In the genomic region with DNA sequence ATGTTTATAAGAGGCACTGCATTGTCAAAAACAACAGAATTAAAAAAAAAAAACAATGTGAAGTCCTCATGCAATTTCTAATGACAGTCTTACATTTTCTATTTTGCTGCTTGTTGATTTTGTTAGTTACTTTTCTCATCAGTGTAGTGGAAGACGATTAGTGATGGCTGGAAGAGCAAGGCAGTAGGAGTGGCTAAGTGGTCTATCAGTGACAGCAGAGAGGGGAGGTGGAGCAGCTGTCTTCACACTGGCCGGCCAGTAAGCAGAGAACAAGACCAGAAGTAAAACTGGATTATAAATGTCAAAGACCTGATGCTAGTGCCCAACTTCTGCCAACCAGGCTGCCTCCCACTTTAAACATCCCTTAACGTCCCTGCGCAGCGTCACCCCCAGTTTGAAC, we compare ENCODE assay signal across 30 mouse cellular contexts.
A peak's percentile ranks its signal among the peaks of the same experiment; 100 is the strongest.
DNase-seq lines count a peak whose midpoint lies in the region; ATAC-seq and TF ChIP-seq lines count a peak whose summit lies in the region.
"Had no signal": no experiment of that assay in that cellular context is flagged by ENCODE, and none has a peak within 500 bp of the region (broad histone marks: within the 10 kb centered on the region; RNA-seq: fewer than 3 reads in every experiment).

No protein-coding gene starts in this region.

- H3K9ac ChIP-seq in kidney, postnatal 0 days (ENCODE audit: low read depth, low read length) = no peak overlapping the region
- H3K9ac ChIP-seq in hindbrain, embryonic 16.5 days (ENCODE audit: low read depth, low read length) = no peak overlapping the region
- H3K9ac ChIP-seq: embryonic facial prominence, embryonic 13.5 days; forebrain, embryonic 13.5 days; heart, embryonic 13.5 days; hindbrain, embryonic 13.5 days had no signal

- no peak for TF ChIP-seq CTCF in kidney, postnatal 0 days (IDR thresholded peaks at IDR 0.05; ENCODE audit: low read depth)

- no peak overlapping the region for H3K27ac ChIP-seq in kidney, postnatal 0 days
- H3K27ac ChIP-seq in hindbrain, embryonic 16.5 days (ENCODE audit: low read depth, low read length) = no peak overlapping the region
- H3K27ac ChIP-seq: embryonic facial prominence, embryonic 10.5 days; embryonic facial prominence, embryonic 13.5 days; forebrain, embryonic 13.5 days; gastrocnemius, adult 2 months; heart, embryonic 10.5 days; heart, embryonic 13.5 days; hindbrain, embryonic 10.5 days; hindbrain, embryonic 13.5 days; hindbrain, postnatal 0 days had no signal

- no peak; the same call in 1 of the 2 replicates for ATAC-seq in kidney, postnatal 0 days (replicated peaks; ENCODE audit: low FRiP score, low read depth)
- ATAC-seq in hindbrain, embryonic 16.5 days = no peak
- ATAC-seq: activated CD4-positive, CD25-positive, alpha-beta regulatory T cell, adult 4 months; CD4-positive, CD25-positive, alpha-beta regulatory T cell, adult 4 months; forebrain, embryonic 13.5 days; forebrain, embryonic 16.5 days; hindbrain, postnatal 0 days; inflammation-experienced regulatory T-cells, adult 6 months had no signal

- no peaks in the 10 kb centered on the region for H3K4me1 ChIP-seq in kidney, postnatal 0 days (replicated peaks; ENCODE audit: insufficient read depth, low read length)
- H3K4me1 ChIP-seq in hindbrain, embryonic 16.5 days (ENCODE audit: control insufficient read depth, insufficient read depth, low read depth, low read length) = no peaks in the 10 kb centered on the region
- H3K4me1 ChIP-seq: embryonic facial prominence, embryonic 10.5 days; embryonic facial prominence, embryonic 13.5 days; forebrain, embryonic 13.5 days; heart, embryonic 10.5 days; heart, embryonic 13.5 days; hindbrain, embryonic 10.5 days; hindbrain, embryonic 13.5 days had no signal

- no peaks in the 10 kb centered on the region for H3K9me3 ChIP-seq in kidney, postnatal 0 days (replicated peaks; ENCODE audit: low read length)
- H3K9me3 ChIP-seq in hindbrain, embryonic 16.5 days (ENCODE audit: control insufficient read depth, low read length) = no peaks in the 10 kb centered on the region
- H3K9me3 ChIP-seq: embryonic facial prominence, embryonic 10.5 days; embryonic facial prominence, embryonic 13.5 days; forebrain, embryonic 13.5 days; heart, embryonic 10.5 days; heart, embryonic 13.5 days; hindbrain, embryonic 10.5 days; hindbrain, embryonic 13.5 days had no signal

- no peaks in the 10 kb centered on the region for H3K27me3 ChIP-seq in kidney, postnatal 0 days (ENCODE audit: insufficient read depth, low read length)
- no peaks in the 10 kb centered on the region for H3K27me3 ChIP-seq in hindbrain, embryonic 16.5 days (replicated peaks; ENCODE audit: control insufficient read depth, insufficient read depth, low read length)
- H3K27me3 ChIP-seq: embryonic facial prominence, embryonic 13.5 days; forebrain, embryonic 13.5 days; heart, embryonic 13.5 days; hindbrain, embryonic 13.5 days had no signal

- WGBS in kidney, postnatal 0 days = 57% methylated on average over 5 of the region's 5 CpGs
- 75% methylated on average over 5 of the region's 5 CpGs for WGBS in hindbrain, embryonic 16.5 days

- H3K4me2 ChIP-seq in kidney, postnatal 0 days (ENCODE audit: low read length) = no peak overlapping the region
- H3K4me2 ChIP-seq in hindbrain, embryonic 16.5 days (ENCODE audit: low read length) = no peak overlapping the region
- H3K4me2 ChIP-seq: embryonic facial prominence, embryonic 13.5 days; forebrain, embryonic 13.5 days; heart, embryonic 13.5 days; hindbrain, embryonic 13.5 days had no signal

- H3K4me3 ChIP-seq in kidney, postnatal 0 days (replicated peaks; ENCODE audit: low read depth, low read length) = no peak overlapping the region
- H3K4me3 ChIP-seq in hindbrain, embryonic 16.5 days (ENCODE audit: low read length) = no peak overlapping the region
- H3K4me3 ChIP-seq: embryonic facial prominence, embryonic 10.5 days; embryonic facial prominence, embryonic 13.5 days; erythroblast, embryonic 14.5 days; forebrain, embryonic 13.5 days; gastrocnemius, adult 2 months; heart, embryonic 10.5 days; heart, embryonic 13.5 days; hindbrain, embryonic 10.5 days; hindbrain, embryonic 13.5 days had no signal

- DNase-seq in kidney, postnatal 0 days (ENCODE audit: low spot score) = peak; percentile 55
- DNase-seq in kidney, postnatal 14 days = no peak
- peak; percentile 8 for DNase-seq in lung, postnatal 10 days
- no peak for DNase-seq in lung, postnatal 4 days
- peak; percentile 7 for DNase-seq in retina, embryonic 14.5 days (ENCODE audit: low spot score)
- DNase-seq: adrenal gland, adult 8-10 months; adrenal gland, postnatal 25 days; cerebellum, adult 11-12 months; cerebellum, adult 8-10 months; cerebellum, postnatal 10 days; cerebellum, postnatal 36 days; embryo, embryonic 11 days; gastrocnemius, adult 2 months; gastrocnemius, postnatal 14 days; heart, adult 18-20 months; heart, postnatal 36 days had no signal

- no peaks in the 10 kb centered on the region for H3K36me3 ChIP-seq in kidney, postnatal 0 days (ENCODE audit: insufficient read depth, low read length)
- H3K36me3 ChIP-seq in hindbrain, embryonic 16.5 days (ENCODE audit: control insufficient read depth, insufficient read depth, low read length) = no peaks in the 10 kb centered on the region
- H3K36me3 ChIP-seq: embryonic facial prominence, embryonic 10.5 days; embryonic facial prominence, embryonic 13.5 days; heart, embryonic 10.5 days; heart, embryonic 13.5 days; hindbrain, embryonic 10.5 days; hindbrain, embryonic 13.5 days had no signal

Comparison
In these comparisons a context has a peak if more than half of its experiments do, and no peak if none do; other contexts are left out.
1. DNase-seq: peak in kidney, postnatal 0 days (single experiment), lung, postnatal 10 days (single experiment) and retina, embryonic 14.5 days (single experiment); none in kidney, postnatal 14 days (single experiment) and lung, postnatal 4 days (0 of 2).